Mouse (Mus musculus): ENCODE results near the gene Gfer. TPM values are rescaled to one million over a fixed set of nuclear protein-coding genes. Genes with fewer than 3 reads are reported as not detected.

Gfer gene
- 38.5 and 40.8 TPM in 2 replicates for polyA plus RNA-seq (2014; fragmentation: Nextera tagmentation; extraction: Ambion mirVana)

DNA sequence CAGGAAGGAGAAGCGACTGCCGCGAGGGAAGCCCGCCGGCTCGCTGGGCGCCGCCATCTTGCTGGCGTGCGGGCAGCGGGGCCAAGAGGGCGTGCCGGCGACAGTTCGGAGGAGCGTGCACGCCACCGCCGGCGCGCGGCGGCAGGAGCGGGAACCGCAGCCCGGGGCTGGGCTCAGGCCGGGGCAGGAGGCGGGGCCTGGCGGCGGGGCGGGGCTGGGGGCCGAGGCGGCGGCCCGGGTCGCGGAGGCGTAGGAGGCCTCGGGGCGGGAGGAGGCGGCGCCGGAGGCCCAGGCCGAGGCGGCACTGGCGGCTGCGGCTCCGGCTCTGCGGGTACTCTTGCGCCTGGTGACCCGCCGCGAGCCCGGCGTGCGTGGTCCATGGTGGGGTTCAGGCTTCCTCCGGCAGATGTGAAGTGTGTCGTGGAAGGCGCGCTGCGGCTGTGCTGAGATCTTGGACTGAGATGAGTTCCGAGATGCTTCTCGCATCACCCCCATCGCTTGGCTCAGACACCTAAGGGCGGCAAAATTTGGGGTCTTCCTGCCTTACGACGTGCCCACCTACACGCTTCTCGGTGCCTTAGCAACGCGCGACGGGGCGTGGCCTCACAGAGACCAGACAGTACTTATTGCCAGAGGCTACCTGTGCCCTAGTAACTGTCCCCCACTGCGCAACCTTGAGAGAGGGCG is at the start of gene Gfer, which contains the start of gene Noxo1:
TSS of gene Gfer (minus strand) at position 146 of the 687 bp plus-strand sequence.
TSS of gene Noxo1 (plus strand) at position 224 of the 687 bp plus-strand sequence.
- H3K27me3 ChIP-seq (ENCODE audit: control insufficient read depth, insufficient read depth, low read length) = no peaks in the 10 kb centered on the region
- no peaks in the 10 kb centered on the region for H3K9me3 ChIP-seq (ENCODE audit: control insufficient read depth, low read depth, low read length)
- peak within 1 kb of the TSS; percentile 90 for H3K4me3 ChIP-seq (ENCODE audit: low read depth, low read length)
- under 1% methylated on average over 71 of the region's 76 CpGs for WGBS
- peak within 1 kb of the TSS; percentile 71 for H3K9ac ChIP-seq (replicated peaks; ENCODE audit: low read depth, low read length)
- peak within 1 kb of the TSS; percentile 82 for H3K4me2 ChIP-seq (replicated peaks; ENCODE audit: low read depth, low read length)
- ATAC-seq (ENCODE audit: insufficient number of reproducible peaks, insufficient read depth, low FRiP score, low read depth) = peak; percentile 92
- H3K4me1 ChIP-seq (ENCODE audit: control insufficient read depth, insufficient read depth, low read length) = peaks cover 24% of the 10 kb centered on the region
- H3K36me3 ChIP-seq (ENCODE audit: control insufficient read depth, insufficient read depth, low read length) = peaks cover 26% of the 10 kb centered on the region
- peak within 1 kb of the TSS; percentile 84 for H3K27ac ChIP-seq (ENCODE audit: low read length)

GRCm38 (mm10) chr17:24744381-24744780 is 48.4 kb upstream of the Gfer start:
- H3K4me1 ChIP-seq (ENCODE audit: control insufficient read depth, insufficient read depth, low read length) = peaks cover 4% of the 10 kb centered on the region; the same call in 1 of the 2 replicates
- WGBS = 61% methylated on average over 3 of the region's 3 CpGs
- H3K36me3 ChIP-seq (ENCODE audit: control insufficient read depth, insufficient read depth, low read length) = no peaks in the 10 kb centered on the region; the same call in 1 of the 2 replicates
- no peak overlapping the region for H3K4me3 ChIP-seq (ENCODE audit: low read depth, low read length)
- H3K4me2 ChIP-seq (replicated peaks; ENCODE audit: low read depth, low read length) = no peak overlapping the region
- ATAC-seq (ENCODE audit: insufficient number of reproducible peaks, insufficient read depth, low FRiP score, low read depth) = no peak
- no peaks in the 10 kb centered on the region for H3K27me3 ChIP-seq (ENCODE audit: control insufficient read depth, insufficient read depth, low read length)
- no peak overlapping the region for H3K27ac ChIP-seq (ENCODE audit: low read length)
- no peaks in the 10 kb centered on the region for H3K9me3 ChIP-seq (ENCODE audit: control insufficient read depth, low read depth, low read length)
- H3K9ac ChIP-seq (replicated peaks; ENCODE audit: low read depth, low read length) = no peak overlapping the region

- no peaks in the 10 kb centered on the region for H3K27me3 ChIP-seq (ENCODE audit: control insufficient read depth, insufficient read depth, low read length)
- H3K9ac ChIP-seq (replicated peaks; ENCODE audit: low read depth, low read length) = no peak overlapping the region
- no peak for ATAC-seq (ENCODE audit: insufficient number of reproducible peaks, insufficient read depth, low FRiP score, low read depth)
- peaks cover 4% of the 10 kb centered on the region; the same call in 1 of the 2 replicates for H3K4me1 ChIP-seq (ENCODE audit: control insufficient read depth, insufficient read depth, low read length)
- no peak overlapping the region for H3K4me3 ChIP-seq (ENCODE audit: low read depth, low read length)
- H3K9me3 ChIP-seq (ENCODE audit: control insufficient read depth, low read depth, low read length) = no peaks in the 10 kb centered on the region
- H3K4me2 ChIP-seq (replicated peaks; ENCODE audit: low read depth, low read length) = no peak overlapping the region
- whole genome bisulfite sequencing = 75% methylated on average over 5 of the region's 5 CpGs
- no peaks in the 10 kb centered on the region; the same call in 1 of the 2 replicates for H3K36me3 ChIP-seq (ENCODE audit: control insufficient read depth, insufficient read depth, low read length)
- no peak overlapping the region for H3K27ac ChIP-seq (ENCODE audit: low read length)
These were observed 47.9 kb upstream of the Gfer start for GRCm38 (mm10) chr17:24743896-24744295.

DNA sequence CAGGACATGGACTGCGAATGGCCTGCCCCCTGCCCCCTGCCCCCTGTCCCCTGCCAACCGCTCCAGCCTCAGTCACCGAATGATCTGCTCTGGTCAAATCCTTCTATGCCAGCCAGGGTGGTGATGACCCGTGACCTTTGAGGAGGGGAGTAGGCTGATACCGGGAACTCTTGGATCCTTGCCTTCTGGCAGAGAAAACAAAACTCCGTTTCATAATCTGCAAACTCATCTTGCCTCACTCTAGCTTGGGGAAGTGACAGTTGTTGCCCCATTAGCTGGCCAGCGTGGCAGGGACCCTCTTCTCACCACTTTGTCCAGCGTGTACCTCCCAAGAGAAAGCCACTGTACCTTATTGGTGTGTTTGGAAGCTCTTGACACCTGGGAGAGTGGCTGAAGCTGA is 46.4 kb upstream of the Gfer start:
- Histone ChIP-seq H3K27ac (ENCODE audit: low read length) (no peak overlapping the region), H3K27me3 (ENCODE audit: control insufficient read depth, insufficient read depth, low read length) (no peaks in the 10 kb centered on the region), H3K9me3 (ENCODE audit: control insufficient read depth, low read depth, low read length) (no peaks in the 10 kb centered on the region), H3K4me2 (replicated peaks; ENCODE audit: low read depth, low read length) (no peak overlapping the region), H3K36me3 (ENCODE audit: control insufficient read depth, insufficient read depth, low read length) (no peaks in the 10 kb centered on the region; the same call in 1 of the 2 replicates), H3K9ac (replicated peaks; ENCODE audit: low read depth, low read length) (no peak overlapping the region), H3K4me3 (ENCODE audit: low read depth, low read length) (no peak overlapping the region), H3K4me1 (ENCODE audit: control insufficient read depth, insufficient read depth, low read length) (peaks cover 11% of the 10 kb centered on the region)
- ATAC-seq (ENCODE audit: insufficient number of reproducible peaks, insufficient read depth, low FRiP score, low read depth) = no peak
- WGBS = 83% methylated on average over 8 of the region's 8 CpGs

DNA sequence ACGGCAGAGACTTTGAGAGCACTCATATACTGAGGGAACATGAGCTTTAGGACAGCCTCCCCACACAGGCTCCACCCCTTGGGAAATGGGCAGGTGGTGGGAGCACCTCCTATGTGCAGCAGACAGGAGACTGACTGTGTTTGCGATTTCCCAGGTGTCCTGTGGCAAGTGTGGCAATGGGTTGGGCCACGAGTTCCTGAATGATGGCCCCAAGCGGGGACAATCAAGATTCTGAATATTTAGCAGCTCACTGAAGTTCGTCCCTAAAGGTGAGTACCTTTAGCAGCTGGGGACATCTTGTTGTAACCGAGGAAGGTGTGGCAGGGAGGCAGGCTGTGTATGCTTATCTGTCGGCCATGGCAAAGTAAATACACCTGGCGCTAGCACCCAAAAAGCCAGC is 44.0 kb upstream of the Gfer start:
- no peaks in the 10 kb centered on the region for H3K9me3 ChIP-seq (ENCODE audit: control insufficient read depth, low read depth, low read length)
- no peak for ATAC-seq (ENCODE audit: insufficient number of reproducible peaks, insufficient read depth, low FRiP score, low read depth)
- no peak overlapping the region for H3K9ac ChIP-seq (replicated peaks; ENCODE audit: low read depth, low read length)
- no peak overlapping the region for H3K4me2 ChIP-seq (replicated peaks; ENCODE audit: low read depth, low read length)
- WGBS = 73% methylated on average over 8 of the region's 8 CpGs
- H3K4me3 ChIP-seq (ENCODE audit: low read depth, low read length) = no peak overlapping the region
- H3K27me3 ChIP-seq (ENCODE audit: control insufficient read depth, insufficient read depth, low read length) = no peaks in the 10 kb centered on the region
- no peaks in the 10 kb centered on the region; the same call in 1 of the 2 replicates for H3K36me3 ChIP-seq (ENCODE audit: control insufficient read depth, insufficient read depth, low read length)
- H3K27ac ChIP-seq (ENCODE audit: low read length) = no peak overlapping the region
- H3K4me1 ChIP-seq (ENCODE audit: control insufficient read depth, insufficient read depth, low read length) = peaks cover 12% of the 10 kb centered on the region

DNA sequence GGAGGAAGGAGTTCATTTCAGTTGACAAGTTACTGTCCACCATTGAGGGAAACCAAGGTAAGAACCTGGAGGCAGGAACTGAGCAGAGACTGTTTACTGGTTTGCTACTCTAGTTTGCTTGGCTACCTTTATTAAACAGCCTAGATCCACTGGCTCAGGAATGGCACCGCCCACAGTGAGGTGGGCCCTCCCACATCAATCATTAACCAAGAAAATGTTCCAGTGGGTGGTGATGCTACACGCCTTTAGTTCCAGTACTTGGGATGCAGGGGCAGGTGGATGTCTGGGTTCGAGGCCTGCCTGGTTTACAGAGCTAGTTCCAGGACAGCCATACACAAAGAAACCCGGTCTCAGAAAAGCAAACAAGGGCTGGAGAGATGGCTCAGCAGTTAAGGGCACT is 42.3 kb upstream of the Gfer start:
- H3K27ac ChIP-seq (ENCODE audit: low read length) = no peak overlapping the region
- no peaks in the 10 kb centered on the region for H3K27me3 ChIP-seq (ENCODE audit: control insufficient read depth, insufficient read depth, low read length)
- no peak for ATAC-seq (ENCODE audit: insufficient number of reproducible peaks, insufficient read depth, low FRiP score, low read depth)
- no peak overlapping the region for H3K4me3 ChIP-seq (ENCODE audit: low read depth, low read length)
- peaks cover 12% of the 10 kb centered on the region for H3K4me1 ChIP-seq (ENCODE audit: control insufficient read depth, insufficient read depth, low read length)
- 72% methylated on average over 4 of the region's 4 CpGs for WGBS
- no peaks in the 10 kb centered on the region; the same call in 1 of the 2 replicates for H3K36me3 ChIP-seq (ENCODE audit: control insufficient read depth, insufficient read depth, low read length)
- H3K9me3 ChIP-seq (ENCODE audit: control insufficient read depth, low read depth, low read length) = no peaks in the 10 kb centered on the region
- no peak overlapping the region for H3K9ac ChIP-seq (replicated peaks; ENCODE audit: low read depth, low read length)
- no peak overlapping the region for H3K4me2 ChIP-seq (replicated peaks; ENCODE audit: low read depth, low read length)

DNA sequence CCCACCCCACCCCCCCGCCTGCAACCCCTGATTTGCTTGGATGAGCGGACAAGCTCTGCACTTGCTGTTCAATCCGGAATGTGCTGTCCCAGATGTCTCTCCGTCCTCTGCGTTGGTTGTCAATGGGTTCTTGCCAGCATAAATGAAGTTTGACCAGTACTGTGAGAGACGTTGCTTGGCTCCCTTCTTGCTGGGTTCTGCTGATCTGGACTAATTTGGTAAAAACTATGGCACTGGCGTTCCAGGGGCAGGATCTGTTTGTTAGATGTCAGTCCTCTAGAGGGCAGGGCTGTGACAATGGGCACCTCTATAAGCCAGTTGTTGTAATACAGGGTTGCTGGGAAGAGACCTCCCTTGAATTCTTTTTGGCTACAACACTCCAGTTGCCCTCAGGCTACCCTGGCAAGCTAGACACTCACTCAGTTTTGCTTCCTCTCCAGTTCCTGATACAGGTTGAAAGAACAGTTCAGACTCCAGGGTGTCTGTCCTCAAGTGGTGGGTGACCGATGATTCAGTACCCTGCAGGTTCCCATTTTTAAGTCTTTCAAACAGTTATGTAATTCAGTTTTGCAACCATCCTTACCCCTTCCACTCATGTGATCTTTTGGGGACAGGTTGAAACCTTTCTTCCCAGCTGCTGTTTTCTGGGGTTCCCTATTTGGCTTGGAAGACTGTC is 41.3 kb upstream of the Gfer start:
- Histone ChIP-seq H3K36me3 (ENCODE audit: control insufficient read depth, insufficient read depth, low read length) (no peaks in the 10 kb centered on the region; the same call in 1 of the 2 replicates), H3K9ac (replicated peaks; ENCODE audit: low read depth, low read length) (peak overlapping the region; percentile 54; the same call in 1 of the 2 replicates), H3K27me3 (ENCODE audit: control insufficient read depth, insufficient read depth, low read length) (no peaks in the 10 kb centered on the region), H3K27ac (ENCODE audit: low read length) (no peak overlapping the region), H3K4me2 (replicated peaks; ENCODE audit: low read depth, low read length) (peak overlapping the region; percentile 77), H3K4me3 (ENCODE audit: low read depth, low read length) (peak overlapping the region; percentile 53), H3K4me1 (ENCODE audit: control insufficient read depth, insufficient read depth, low read length) (peaks cover 12% of the 10 kb centered on the region), H3K9me3 (ENCODE audit: control insufficient read depth, low read depth, low read length) (no peaks in the 10 kb centered on the region)
- 23% methylated on average over 8 of the region's 8 CpGs for WGBS
- ATAC-seq (ENCODE audit: insufficient number of reproducible peaks, insufficient read depth, low FRiP score, low read depth) = no peak

- no peaks in the 10 kb centered on the region for H3K9me3 ChIP-seq (ENCODE audit: control insufficient read depth, low read depth, low read length)
- H3K36me3 ChIP-seq (ENCODE audit: control insufficient read depth, insufficient read depth, low read length) = no peaks in the 10 kb centered on the region
- peak within 1 kb of the TSS; percentile 77 for H3K4me2 ChIP-seq (replicated peaks; ENCODE audit: low read depth, low read length)
- peaks cover 12% of the 10 kb centered on the region for H3K4me1 ChIP-seq (ENCODE audit: control insufficient read depth, insufficient read depth, low read length)
- peak within 1 kb of the TSS; percentile 54 for H3K9ac ChIP-seq (replicated peaks; ENCODE audit: low read depth, low read length)
- H3K4me3 ChIP-seq (ENCODE audit: low read depth, low read length) = peak within 1 kb of the TSS; percentile 53
- WGBS = 1% methylated on average over 29 of the region's 29 CpGs
- no peaks in the 10 kb centered on the region for H3K27me3 ChIP-seq (ENCODE audit: control insufficient read depth, insufficient read depth, low read length)
- H3K27ac ChIP-seq (ENCODE audit: low read length) = peak within 1 kb of the TSS; percentile 44; the same call in 1 of the 2 replicates
- ATAC-seq (ENCODE audit: insufficient number of reproducible peaks, insufficient read depth, low FRiP score, low read depth) = peak; percentile 96
These were observed 40.5 kb upstream of the Gfer start, which contains the start of gene Msrb1 for GRCm38 (mm10) chr17:24736330-24737051. Gene Msrb1 (plus strand): TSS chr17:24736642.
